Mouse (Mus musculus) testis, postnatal 10 days (tissue): Measurements from ENCODE around the gene Olfr1505.

Experiments used
- DNase-seq: peaks from one replicate; pipeline ENCODE4 v3.0.0; 2021; ENCODE audit warnings: low spot score

Gene Olfr1505

DNA sequence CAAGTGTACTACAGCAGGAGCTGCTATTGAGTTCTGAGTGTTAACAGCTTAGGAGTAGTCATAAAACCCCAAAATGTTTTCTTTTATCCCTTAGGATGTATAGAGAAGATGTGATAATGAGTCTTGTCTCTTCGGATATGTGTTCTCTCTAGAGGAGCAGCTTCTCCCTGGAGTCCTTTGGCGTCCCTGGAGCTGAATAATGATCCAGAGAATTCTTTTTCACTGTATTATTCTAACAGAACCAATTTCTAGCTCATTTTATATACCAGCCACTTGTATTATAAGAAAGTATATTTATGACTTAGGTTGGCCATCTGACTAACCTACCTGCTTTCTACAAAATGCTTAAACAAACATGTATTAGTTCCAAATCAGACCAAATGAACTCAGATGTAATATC is at the start of gene Olfr1505:
Olfr1505 (plus strand) TSS at position 301 of the 400 bp plus-strand sequence.
- no peak for DNase-seq

DNA sequence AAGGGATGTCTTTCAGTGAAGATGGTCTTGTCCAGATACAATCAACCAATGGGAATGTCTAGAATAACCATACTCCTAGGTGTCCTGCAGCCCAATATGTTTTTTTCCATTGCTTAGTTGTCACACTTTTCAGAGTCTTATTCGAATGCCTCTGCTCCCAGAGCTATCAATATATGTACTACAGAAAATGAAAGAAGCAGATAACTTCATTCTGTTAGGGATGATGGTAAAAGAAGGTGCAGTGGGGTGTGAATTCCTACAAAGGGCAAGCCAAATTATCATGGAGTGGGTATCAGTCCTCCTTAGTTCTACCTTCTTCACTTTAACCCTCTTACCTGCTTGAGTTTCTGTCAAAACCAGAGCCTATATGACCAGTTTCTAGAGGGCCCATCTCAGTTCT is 15.5 kb upstream of the Olfr1505 start, which contains the start of gene Olfr1504:
Olfr1504 (minus strand) TSS at position 101 of the 400 bp plus-strand sequence.
- DNase-seq = no peak
